Mouse (Mus musculus) kidney, embryonic 15.5 days (tissue): ENCODE measurements around the gene Bdkrb2. TPM values are rescaled to one million over a fixed set of nuclear protein-coding genes. Genes with fewer than 3 reads are reported as not detected.

ENCODE experiments used
- ATAC-seq: fragments of 200-750 bp; cut with Nextera tagmentation; replicated peaks from 2 replicates; pipeline ENCODE4 v1.8.0; 2017; ENCODE audit warnings: moderate TSS enrichment; ENCODE audit not compliant: low FRiP score
- H3K27ac ChIP-seq: fragments of 300-500 bp; sonication (generic); 2 replicates; pipeline ENCODE4 v1.5.1; 2015; ENCODE audit warnings: mild to moderate bottlenecking, inconsistent platforms
- H3K27me3 ChIP-seq: fragments of 300-500 bp; sonication (generic); 2 replicates; pipeline ENCODE4 v1.6.1; 2015; ENCODE audit warnings: inconsistent platforms
- H3K36me3 ChIP-seq: fragments of 300-500 bp; sonication (generic); 2 replicates; pipeline ENCODE4 v1.6.1; 2015; ENCODE audit warnings: inconsistent platforms
- H3K4me1 ChIP-seq: fragments of 300-500 bp; sonication (generic); 2 replicates; pipeline ENCODE4 v1.6.1; 2015; ENCODE audit warnings: inconsistent platforms
- H3K4me2 ChIP-seq: fragments of 300-500 bp; sonication (generic); 2 replicates; pipeline ENCODE4 v1.6.1; 2015; ENCODE audit warnings: moderate library complexity, mild to moderate bottlenecking, inconsistent platforms
- H3K4me3 ChIP-seq: fragments of 300-500 bp; sonication (generic); replicated peaks from 2 replicates; pipeline ENCODE4 v1.5.1; 2015; ENCODE audit warnings: mild to moderate bottlenecking, inconsistent platforms
- H3K9ac ChIP-seq: fragments of 300-500 bp; sonication (generic); 2 replicates; pipeline ENCODE4 v1.6.1; 2015; ENCODE audit warnings: mild to moderate bottlenecking, inconsistent platforms
- H3K9me3 ChIP-seq: fragments of 300-500 bp; sonication (generic); replicated peaks from 2 replicates; pipeline ENCODE4 v1.6.1; 2016; ENCODE audit warnings: inconsistent platforms
- WGBS: fragments of 180-500 bp; shearing (Covaris S2); methylation state at CpG from one replicate; pipeline ENCODE4 v1.1.7; 2015; ENCODE audit warnings: mixed read lengths; 5-methylcytosine and 5-hydroxymethylcytosine counted together
- polyA plus RNA-seq: library from polyadenylated mRNA; unstranded; fragments of >200 nt; fragmentation: Nextera tagmentation; extraction: Ambion mirVana; gene quantifications from 2 replicates; pipeline ENCODE4 v1.2.1, GENCODE M21; 2015

The Bdkrb2 gene
- 1.1 and 1.6 TPM in 2 replicates for polyA plus RNA-seq

DNA sequence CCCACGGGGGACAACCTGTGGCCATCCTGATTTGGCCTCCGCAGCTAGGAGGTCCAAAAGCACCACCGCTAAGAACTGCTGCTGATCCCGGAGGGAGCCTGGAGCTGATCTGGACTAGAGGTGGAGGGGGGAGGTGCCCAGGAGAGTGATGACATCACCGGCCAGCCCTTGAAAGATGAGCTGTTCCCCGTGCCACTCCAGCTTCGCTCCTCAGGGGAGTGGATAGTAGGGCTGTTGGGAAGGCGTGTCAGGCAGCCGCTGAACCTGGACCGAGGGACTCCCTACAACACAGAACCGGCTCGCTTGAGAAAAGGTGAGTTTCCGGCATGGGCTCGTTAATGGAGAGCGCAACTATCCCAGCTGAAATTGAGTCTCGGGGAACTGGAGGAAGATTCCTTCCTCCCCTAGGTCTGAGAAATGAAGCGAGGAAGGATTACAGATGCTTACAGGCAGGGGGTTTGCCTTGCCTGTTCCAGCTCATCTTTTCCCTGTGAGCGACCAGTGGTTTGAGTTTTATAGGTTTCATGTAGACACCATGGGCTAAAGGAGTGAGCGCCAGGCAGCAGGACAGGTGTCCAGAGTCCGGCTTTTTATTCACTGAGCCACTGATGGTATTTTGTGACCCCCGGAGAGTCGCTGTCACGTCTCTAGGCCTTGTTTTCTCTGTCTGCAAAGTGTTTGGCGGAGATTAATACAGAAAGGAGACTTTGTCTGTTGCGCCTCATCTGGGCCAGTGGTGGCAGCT is at the start of gene Bdkrb2:
Gene Bdkrb2, plus strand, starts transcription at position 291 of the 745 bp plus-strand sequence.
- Histone ChIP-seq H3K36me3 (no peaks in the 10 kb centered on the region), H3K4me3 (peak within 1 kb of the TSS; percentile 43), H3K4me2 (peak within 1 kb of the TSS; percentile 70), H3K27ac (peak within 1 kb of the TSS; percentile 2; the same call in 1 of the 2 replicates), H3K9ac (peak within 1 kb of the TSS; percentile 37), H3K9me3 (peaks cover 9% of the 10 kb centered on the region; the same call in 1 of the 2 replicates), H3K4me1 (peaks cover 34% of the 10 kb centered on the region), H3K27me3 (peaks cover 47% of the 10 kb centered on the region)
- 3% methylated on average over 25 of the region's 25 CpGs for WGBS
- ATAC-seq, result peak; percentile 91

GRCm38 (mm10) chr12:105514111-105514510 is 48.9 kb upstream of the Bdkrb2 start:
- Histone ChIP-seq H3K4me1 (peaks cover 44% of the 10 kb centered on the region), H3K36me3 (no peaks in the 10 kb centered on the region), H3K27me3 (peaks cover 14% of the 10 kb centered on the region; the same call in 1 of the 2 replicates), H3K4me2 (0 out of 2 replicates have a peak overlapping the region, but pooled peaks have one; percentile 2), H3K27ac (peak overlapping the region; percentile 86; the same call in 1 of the 2 replicates), H3K4me3 (no peak overlapping the region), H3K9me3 (0 out of 2 replicates have a peak, but pooled peaks cover 4% of the 10 kb centered on the region), H3K9ac (no peak overlapping the region)
- WGBS, result 42% methylated on average over 10 of the region's 10 CpGs
- no peak for ATAC-seq

GRCm38 (mm10) chr12:105517026-105517675 is 45.9 kb upstream of the Bdkrb2 start:
- Histone ChIP-seq H3K27me3 (peaks cover 10% of the 10 kb centered on the region; the same call in 1 of the 2 replicates), H3K27ac (0 out of 2 replicates have a peak overlapping the region, but pooled peaks have one; percentile 41), H3K4me1 (peaks cover 45% of the 10 kb centered on the region), H3K36me3 (no peaks in the 10 kb centered on the region), H3K9me3 (peaks cover 7% of the 10 kb centered on the region; the same call in 1 of the 2 replicates), H3K9ac (no peak overlapping the region), H3K4me3 (no peak overlapping the region), H3K4me2 (no peak overlapping the region)
- ATAC-seq, result no peak; the same call in 1 of the 2 replicates
- 47% methylated on average over 21 of the region's 21 CpGs for WGBS

DNA sequence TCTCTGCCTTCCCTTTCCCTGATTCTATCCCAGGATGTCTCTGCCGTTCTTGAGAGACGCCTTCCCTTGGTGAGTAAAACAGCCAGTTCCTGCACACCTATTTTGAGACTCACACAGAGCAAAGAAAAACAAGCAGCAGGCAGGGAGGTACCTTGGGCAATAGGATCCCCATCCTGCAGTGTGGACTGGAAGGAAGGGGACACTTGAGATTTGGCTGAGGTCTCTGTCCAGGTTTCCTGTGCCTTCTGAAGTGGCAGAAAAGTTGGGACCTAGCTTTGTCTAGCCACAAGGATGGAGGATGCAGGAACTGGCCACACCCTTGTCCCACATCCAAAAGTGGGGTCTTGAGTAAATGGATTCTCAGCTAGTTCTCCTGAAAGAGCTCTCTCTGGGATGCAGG is 43.2 kb upstream of the Bdkrb2 start:
- 72% methylated on average over 2 of the region's 2 CpGs for WGBS
- peaks cover 28% of the 10 kb centered on the region for H3K4me1 ChIP-seq
- peaks cover 12% of the 10 kb centered on the region; the same call in 1 of the 2 replicates for H3K9me3 ChIP-seq
- ATAC-seq, result no peak
- H3K36me3 ChIP-seq, result no peaks in the 10 kb centered on the region
- H3K9ac ChIP-seq, result no peak overlapping the region
- no peak overlapping the region for H3K4me3 ChIP-seq
- H3K4me2 ChIP-seq, result no peak overlapping the region
- H3K27me3 ChIP-seq, result peaks cover 7% of the 10 kb centered on the region; the same call in 1 of the 2 replicates
- 0 out of 2 replicates have a peak overlapping the region, but pooled peaks have one; percentile 1 for H3K27ac ChIP-seq

- Histone ChIP-seq H3K36me3 (no peaks in the 10 kb centered on the region), H3K4me1 (peaks cover 28% of the 10 kb centered on the region), H3K27me3 (0 out of 2 replicates have a peak, but pooled peaks cover 7% of the 10 kb centered on the region), H3K27ac (peak overlapping the region; percentile 56), H3K9me3 (peaks cover 8% of the 10 kb centered on the region; the same call in 1 of the 2 replicates), H3K9ac (no peak overlapping the region), H3K4me3 (no peak overlapping the region), H3K4me2 (0 out of 2 replicates have a peak overlapping the region, but pooled peaks have one; percentile 20)
- ATAC-seq, result peak; percentile 69; the same call in 1 of the 2 replicates
- WGBS, result 39% methylated on average over 15 of the region's 15 CpGs
Observed at GRCm38 (mm10) chr12:105521170-105521762, 41.8 kb upstream of the Bdkrb2 start.

- WGBS, result 39% methylated on average over 2 of the region's 2 CpGs
- Histone ChIP-seq H3K4me1 (peaks cover 24% of the 10 kb centered on the region), H3K27ac (no peak overlapping the region), H3K9ac (no peak overlapping the region), H3K36me3 (no peaks in the 10 kb centered on the region), H3K9me3 (peaks cover 8% of the 10 kb centered on the region; the same call in 1 of the 2 replicates), H3K4me2 (no peak overlapping the region), H3K4me3 (no peak overlapping the region), H3K27me3 (0 out of 2 replicates have a peak, but pooled peaks cover 4% of the 10 kb centered on the region)
- no peak for ATAC-seq
Observed at GRCm38 (mm10) chr12:105523737-105524136, 39.3 kb upstream of the Bdkrb2 start.

GRCm38 (mm10) chr12:105526186-105526585 is 36.8 kb upstream of the Bdkrb2 start:
- H3K36me3 ChIP-seq, result no peaks in the 10 kb centered on the region
- no peak for ATAC-seq
- no peaks in the 10 kb centered on the region for H3K27me3 ChIP-seq
- no peak overlapping the region for H3K4me3 ChIP-seq
- peak overlapping the region; percentile 57; the same call in 1 of the 2 replicates for H3K27ac ChIP-seq
- H3K4me2 ChIP-seq, result no peak overlapping the region
- peaks cover 9% of the 10 kb centered on the region for H3K4me1 ChIP-seq
- 81% methylated on average over 3 of the region's 3 CpGs for WGBS
- no peak overlapping the region for H3K9ac ChIP-seq
- H3K9me3 ChIP-seq, result peaks cover 8% of the 10 kb centered on the region; the same call in 1 of the 2 replicates

DNA sequence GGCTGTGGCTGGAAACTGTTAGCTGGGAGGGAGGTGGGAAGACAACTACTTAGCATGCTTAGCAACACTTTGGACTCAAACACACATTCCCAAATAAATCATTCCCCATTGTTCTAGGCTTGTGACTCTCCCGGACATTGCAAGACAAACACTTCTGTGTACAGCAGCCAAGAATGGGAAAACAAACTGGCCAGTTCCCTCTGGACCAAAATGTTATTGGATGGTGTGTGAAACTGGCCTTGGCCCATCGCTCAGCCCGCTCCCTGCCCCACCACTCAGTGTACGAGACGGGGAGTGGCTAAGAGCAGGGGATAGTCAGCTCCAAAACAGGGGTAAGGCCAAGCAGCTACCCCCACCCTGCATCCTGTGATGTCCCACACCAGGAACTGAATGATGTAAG is 36.2 kb upstream of the Bdkrb2 start:
- H3K9me3 ChIP-seq, result peaks cover 7% of the 10 kb centered on the region; the same call in 1 of the 2 replicates
- H3K4me2 ChIP-seq, result no peak overlapping the region
- peaks cover 12% of the 10 kb centered on the region; the same call in 1 of the 2 replicates for H3K4me1 ChIP-seq
- peak; percentile 52; the same call in 1 of the 2 replicates for ATAC-seq
- H3K27ac ChIP-seq, result peak overlapping the region; percentile 57; the same call in 1 of the 2 replicates
- WGBS, result 54% methylated on average over 5 of the region's 5 CpGs
- H3K27me3 ChIP-seq, result no peaks in the 10 kb centered on the region
- no peaks in the 10 kb centered on the region for H3K36me3 ChIP-seq
- H3K4me3 ChIP-seq, result no peak overlapping the region
- H3K9ac ChIP-seq, result no peak overlapping the region

DNA sequence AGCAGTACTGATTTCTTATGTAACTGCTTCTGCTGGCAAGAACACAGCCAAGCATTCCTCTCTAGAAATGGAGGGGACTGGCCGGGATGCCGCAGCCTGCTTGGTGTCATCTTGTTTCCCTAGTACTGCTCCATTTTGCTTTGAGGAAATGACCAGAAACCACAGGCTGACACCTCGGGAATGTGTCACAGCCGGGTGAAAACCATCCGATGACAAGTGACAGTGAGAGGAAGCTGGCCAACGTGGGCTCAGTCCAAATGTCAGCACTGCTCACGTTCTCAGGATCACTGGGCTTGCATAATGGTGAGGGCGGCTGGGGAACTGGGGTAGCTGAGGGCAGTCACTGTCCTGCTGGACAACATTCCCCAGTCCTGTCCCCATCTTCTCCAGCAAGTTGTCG is 33.5 kb upstream of the Bdkrb2 start:
- no peak overlapping the region for H3K4me3 ChIP-seq
- H3K27ac ChIP-seq, result no peak overlapping the region
- 55% methylated on average over 9 of the region's 9 CpGs for WGBS
- peaks cover 19% of the 10 kb centered on the region; the same call in 1 of the 2 replicates for H3K4me1 ChIP-seq
- ATAC-seq, result no peak
- no peaks in the 10 kb centered on the region for H3K36me3 ChIP-seq
- no peaks in the 10 kb centered on the region for H3K9me3 ChIP-seq
- H3K9ac ChIP-seq, result no peak overlapping the region
- H3K27me3 ChIP-seq, result no peaks in the 10 kb centered on the region
- H3K4me2 ChIP-seq, result no peak overlapping the region

- Histone ChIP-seq H3K4me3 (no peak overlapping the region), H3K36me3 (no peaks in the 10 kb centered on the region), H3K27me3 (no peaks in the 10 kb centered on the region), H3K4me2 (no peak overlapping the region), H3K4me1 (peaks cover 17% of the 10 kb centered on the region; the same call in 1 of the 2 replicates), H3K9me3 (no peaks in the 10 kb centered on the region), H3K9ac (no peak overlapping the region), H3K27ac (peak overlapping the region; percentile 52; the same call in 1 of the 2 replicates)
- ATAC-seq, result peak; percentile 57
- 27% methylated on average over 8 of the region's 8 CpGs for WGBS
Observed at GRCm38 (mm10) chr12:105531724-105532371, 31.2 kb upstream of the Bdkrb2 start.

GRCm38 (mm10) chr12:105534842-105535241 is 28.2 kb upstream of the Bdkrb2 start:
- Histone ChIP-seq H3K4me3 (no peak overlapping the region), H3K27ac (no peak overlapping the region), H3K9me3 (no peaks in the 10 kb centered on the region), H3K27me3 (no peaks in the 10 kb centered on the region), H3K4me1 (0 out of 2 replicates have a peak, but pooled peaks cover 17% of the 10 kb centered on the region), H3K4me2 (no peak overlapping the region), H3K9ac (no peak overlapping the region), H3K36me3 (no peaks in the 10 kb centered on the region)
- ATAC-seq, result no peak
- WGBS, result 93% methylated on average over 4 of the region's 4 CpGs
